Mouse (Mus musculus): Measurements from ENCODE around the gene Polr3a.
A peak's percentile ranks its signal among the peaks of the same experiment; 100 is the strongest.
"Not testable (repeated sequence)": the region's sequence is repeated elsewhere in the genome, so short reads cannot be mapped to it uniquely, and the experiment has no call there.

The Polr3a gene

GRCm38 (mm10) chr14:24486241-24486767 is 554 bp downstream of the Polr3a start:
- H3K36me3 ChIP-seq (ENCODE audit: insufficient read depth, low read length), result peaks cover 48% of the 10 kb centered on the region
- TF ChIP-seq CTCF (conservative IDR thresholded peaks at IDR 0.05; ENCODE audit: low read length) (no peak), POU5F1 (IDR thresholded peaks at IDR 0.05; ENCODE audit: borderline replicate concordance, low read length) (no peak), NANOG (IDR thresholded peaks at IDR 0.05; ENCODE audit: borderline replicate concordance, low read length) (no peak)
- no peaks in the 10 kb centered on the region for H3K27me3 ChIP-seq (ENCODE audit: insufficient read depth, low read length)

GRCm38 (mm10) chr14:24468806-24469205 is 18.1 kb downstream of the Polr3a start:
- Histone ChIP-seq H3K36me3 (ENCODE audit: insufficient read depth, low read length) (peaks cover 100% of the 10 kb centered on the region), H3K27me3 (ENCODE audit: insufficient read depth, low read length) (no peaks in the 10 kb centered on the region), H3K9me3 (ENCODE audit: low read length) (no peaks in the 10 kb centered on the region), H3K4me3 (replicated peaks; ENCODE audit: low read length) (no peak overlapping the region), H3K4me1 (replicated peaks; ENCODE audit: low read depth, low read length) (no peaks in the 10 kb centered on the region)
- TF ChIP-seq POU5F1 (IDR thresholded peaks at IDR 0.05; ENCODE audit: borderline replicate concordance, low read length) (no peak), CTCF (conservative IDR thresholded peaks at IDR 0.05; ENCODE audit: low read length) (no peak), NANOG (IDR thresholded peaks at IDR 0.05; ENCODE audit: borderline replicate concordance, low read length) (no peak)

More at GRCm38 (mm10) chr14:24486241-24486767, 554 bp downstream of the Polr3a start:
- Histone ChIP-seq H3K4me3 (replicated peaks; ENCODE audit: low read length) (peak overlapping the region; percentile 96), H3K9me3 (ENCODE audit: low read length) (no peaks in the 10 kb centered on the region), H3K4me1 (replicated peaks; ENCODE audit: low read depth, low read length) (peaks cover 59% of the 10 kb centered on the region)

- Histone ChIP-seq H3K4me1 (replicated peaks; ENCODE audit: low read depth, low read length) (no peaks in the 10 kb centered on the region), H3K4me3 (replicated peaks; ENCODE audit: low read length) (no peak overlapping the region), H3K27me3 (ENCODE audit: insufficient read depth, low read length) (no peaks in the 10 kb centered on the region), H3K36me3 (ENCODE audit: insufficient read depth, low read length) (peaks cover 100% of the 10 kb centered on the region), H3K9me3 (ENCODE audit: low read length) (no peaks in the 10 kb centered on the region)
- TF ChIP-seq POU5F1 (IDR thresholded peaks at IDR 0.05; ENCODE audit: borderline replicate concordance, low read length) (no peak), NANOG (IDR thresholded peaks at IDR 0.05; ENCODE audit: borderline replicate concordance, low read length) (no peak), CTCF (conservative IDR thresholded peaks at IDR 0.05; ENCODE audit: low read length) (no peak)
Measured at GRCm38 (mm10) chr14:24458191-24458590, 28.7 kb downstream of the Polr3a start.

- H3K4me1 ChIP-seq (replicated peaks; ENCODE audit: low read depth, low read length); H3K4me3 ChIP-seq (replicated peaks; ENCODE audit: low read length); H3K27me3 ChIP-seq (ENCODE audit: insufficient read depth, low read length); H3K9me3 ChIP-seq (ENCODE audit: low read length): not testable (repeated sequence)
- H3K36me3 ChIP-seq (ENCODE audit: insufficient read depth, low read length), result peaks cover 24% of the 10 kb centered on the region
Measured at GRCm38 (mm10) chr14:24443529-24443928, 43.3 kb downstream of the Polr3a start.
